Mouse (Mus musculus): ENCODE measurements around the gene Bcas3.
A peak's percentile ranks its signal among the peaks of the same experiment; 100 is the strongest.

The Bcas3 gene

GRCm38 (mm10) chr11:85667741-85668140, 314.8 kb downstream of the Bcas3 start:
- no peak for DNase-seq (ENCODE audit: low spot score in 2 of 2)

- no peak for DNase-seq (ENCODE audit: low spot score in 2 of 2)
These were observed 320.0 kb downstream of the Bcas3 start for GRCm38 (mm10) chr11:85672881-85673475.

GRCm38 (mm10) chr11:85675244-85675643, 322.3 kb downstream of the Bcas3 start:
- no peak for DNase-seq (ENCODE audit: low spot score in 2 of 2)

- DNase-seq (ENCODE audit: low spot score in 2 of 2) = no peak
These were observed 323.5 kb downstream of the Bcas3 start for GRCm38 (mm10) chr11:85676357-85677004.

- DNase-seq (ENCODE audit: low spot score in 2 of 2) = no peak
These were observed 325.7 kb downstream of the Bcas3 start for GRCm38 (mm10) chr11:85678666-85679065.

- no peak for DNase-seq (ENCODE audit: low spot score in 2 of 2)
These were observed 328.8 kb downstream of the Bcas3 start for GRCm38 (mm10) chr11:85681580-85682419.

GRCm38 (mm10) chr11:85684981-85685380, 332.0 kb downstream of the Bcas3 start:
- DNase-seq (ENCODE audit: low spot score in 2 of 2) = no peak

GRCm38 (mm10) chr11:85687816-85688439, 335.0 kb downstream of the Bcas3 start:
- no peak for DNase-seq (ENCODE audit: low spot score in 2 of 2)

- no peak for DNase-seq (ENCODE audit: low spot score in 2 of 2)
These were observed 335.5 kb downstream of the Bcas3 start for GRCm38 (mm10) chr11:85688440-85688838.

- DNase-seq (ENCODE audit: low spot score in 2 of 2) = no peak
These were observed 336.3 kb downstream of the Bcas3 start for GRCm38 (mm10) chr11:85689226-85689625.

- no peak for DNase-seq (ENCODE audit: low spot score in 2 of 2)
These were observed 338.3 kb downstream of the Bcas3 start for GRCm38 (mm10) chr11:85691285-85691684.

- no peak for DNase-seq (ENCODE audit: low spot score in 2 of 2)
These were observed 342.8 kb downstream of the Bcas3 start for GRCm38 (mm10) chr11:85695614-85696263.

GRCm38 (mm10) chr11:85696491-85697398, 343.8 kb downstream of the Bcas3 start:
- no peak for DNase-seq (ENCODE audit: low spot score in 2 of 2)

- DNase-seq (ENCODE audit: low spot score in 2 of 2) = peak; percentile 33 to 36
These were observed 344.5 kb downstream of the Bcas3 start for GRCm38 (mm10) chr11:85697468-85697867.

- no peak for DNase-seq (ENCODE audit: low spot score in 2 of 2)
These were observed 345.3 kb downstream of the Bcas3 start for GRCm38 (mm10) chr11:85698242-85698641.

- no peak for DNase-seq (ENCODE audit: low spot score in 2 of 2)
These were observed 351.2 kb downstream of the Bcas3 start for GRCm38 (mm10) chr11:85704062-85704748.

- DNase-seq (ENCODE audit: low spot score in 2 of 2) = no peak
These were observed 353.7 kb downstream of the Bcas3 start for GRCm38 (mm10) chr11:85706630-85707029.

- DNase-seq (ENCODE audit: low spot score in 2 of 2) = no peak
These were observed 354.5 kb downstream of the Bcas3 start for GRCm38 (mm10) chr11:85707496-85707895.

- DNase-seq (ENCODE audit: low spot score in 2 of 2) = no peak
These were observed 356.2 kb downstream of the Bcas3 start for GRCm38 (mm10) chr11:85709147-85709546.

GRCm38 (mm10) chr11:85710155-85710554, 357.2 kb downstream of the Bcas3 start:
- DNase-seq (ENCODE audit: low spot score in 2 of 2) = no peak

Measured in spleen, postnatal 36 days (tissue).